Mouse (Mus musculus) ES-E14 (cell line): Measurements from ENCODE around the gene Osbpl10.

ENCODE experiments used
- MAFK ChIP-seq: IDR thresholded peaks from 2 replicates; pipeline ENCODE4 v1.6.1; 2014; ENCODE audit warnings: mild to moderate bottlenecking, low read depth, low read length, inconsistent platforms; ENCODE audit not compliant: insufficient read depth
- ZC3H11A ChIP-seq: IDR thresholded peaks from 2 replicates; pipeline ENCODE4 v1.6.1; 2012; ENCODE audit warnings: low read depth, mild to moderate bottlenecking, inconsistent platforms, low read length, borderline replicate concordance
- ZNF384 ChIP-seq: IDR thresholded peaks from 2 replicates; pipeline ENCODE4 v1.6.1; 2012; ENCODE audit warnings: low read depth, low read length, inconsistent platforms

DNA sequence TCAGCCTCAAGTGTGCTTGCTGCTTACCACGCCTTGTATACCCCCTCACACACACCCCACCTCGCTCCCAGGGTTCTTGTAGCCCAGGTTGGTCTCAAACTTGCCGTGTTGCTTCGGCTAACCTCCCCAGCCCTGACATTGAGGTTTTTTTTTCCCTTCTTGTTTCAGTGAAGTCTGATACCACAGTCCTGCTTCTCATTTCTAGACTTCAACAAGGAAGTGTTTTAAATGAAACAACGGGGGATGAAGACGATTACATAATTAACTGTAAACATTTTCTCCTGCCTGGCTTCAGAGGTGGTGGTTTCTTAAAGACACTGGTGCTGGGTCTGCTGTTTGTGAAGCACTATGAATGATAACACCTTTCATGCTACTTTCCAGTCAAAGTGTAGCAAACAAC, 17.5 kb upstream of the Osbpl10 start:
- TF ChIP-seq ZNF384 (no peak), ZC3H11A (no peak), MAFK (no peak)
